Mouse (Mus musculus): Measurements from ENCODE around the gene Ncoa1.

DNA sequence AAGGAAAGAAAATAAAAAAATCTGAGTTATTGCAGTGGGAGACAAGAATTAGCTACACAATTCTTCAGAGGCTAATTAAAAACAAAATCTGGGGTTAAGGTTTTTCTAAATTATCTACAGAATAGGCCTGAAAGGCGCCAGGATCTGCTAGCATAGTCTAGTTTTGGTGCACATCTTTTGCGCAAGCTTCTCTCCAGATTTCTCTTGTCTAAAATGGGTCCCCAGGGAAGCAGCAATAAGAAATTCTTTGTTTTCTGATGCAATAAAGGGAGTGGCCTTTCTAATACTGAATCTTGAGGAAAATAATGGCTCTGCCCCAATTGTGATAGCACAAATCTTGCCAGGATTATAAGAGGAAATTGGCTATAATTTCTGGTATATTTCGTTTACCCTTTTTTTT, 93.9 kb downstream of the Ncoa1 start:
- TF ChIP-seq ZC3H11A (IDR thresholded peaks at IDR 0.05; ENCODE audit: borderline replicate concordance, low read depth, low read length) (no peak), HCFC1 (IDR thresholded peaks at IDR 0.05; ENCODE audit: borderline replicate concordance, insufficient read depth, low read length) (no peak)
